Comparison of ENCODE assay signal across 13 mouse cellular contexts in the genomic region with DNA sequence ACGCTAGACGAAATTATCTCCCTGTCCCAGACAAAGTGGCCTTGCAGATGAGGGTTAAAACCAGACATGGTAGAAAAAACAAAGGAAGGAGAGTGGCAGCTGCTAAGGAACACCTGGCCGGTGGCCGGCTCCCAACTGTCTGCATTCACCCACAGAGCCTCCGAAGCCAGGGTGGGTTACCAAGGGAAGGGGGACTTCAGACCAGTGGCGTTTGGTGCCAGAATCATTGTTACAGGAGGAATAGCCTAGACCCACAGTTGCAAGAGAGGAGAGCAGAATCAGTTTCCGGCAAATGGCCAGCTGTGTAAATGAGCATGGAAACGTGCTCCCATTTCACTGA. TPM values are rescaled to one million over a fixed set of nuclear protein-coding genes. Genes with fewer than 3 reads are reported as not detected.
DNase-seq lines count a peak whose midpoint lies in the region; ATAC-seq and TF ChIP-seq lines count a peak whose summit lies in the region.
"Had no signal": no experiment of that assay in that cellular context is flagged by ENCODE, and none has a peak within 500 bp of the region (broad histone marks: within the 10 kb centered on the region; RNA-seq: fewer than 3 reads in every experiment).

No protein-coding gene starts in this region.

- H3K27ac ChIP-seq in heart, embryonic 11.5 days (ENCODE audit: low read depth, low read length) = peak overlapping the region; percentile 90
- no peak overlapping the region for H3K27ac ChIP-seq in lung, embryonic 14.5 days (ENCODE audit: low read depth)
- no peak overlapping the region for H3K27ac ChIP-seq in embryonic facial prominence, embryonic 13.5 days
- no peak overlapping the region for H3K27ac ChIP-seq in liver, embryonic 13.5 days
- H3K27ac ChIP-seq: kidney, postnatal 0 days; limb, embryonic 12.5 days; stomach, embryonic 15.5 days had no signal

- DNase-seq in heart, adult 9 months (ENCODE audit: low spot score in 2 of 2) = no peak
- DNase-seq in lung, embryonic 14.5 days = peak; percentile 38
- DNase-seq in lung, postnatal 25 days (ENCODE audit: low spot score) = no peak
- no peak for DNase-seq in liver, embryonic 13.5 days
- no peak for DNase-seq in adrenal gland, postnatal 10 days

- no peaks in the 10 kb centered on the region for H3K9me3 ChIP-seq in heart, embryonic 11.5 days (replicated peaks; ENCODE audit: control insufficient read depth, low read length)
- H3K9me3 ChIP-seq in lung, embryonic 14.5 days (ENCODE audit: low read depth, low read length) = no peaks in the 10 kb centered on the region
- H3K9me3 ChIP-seq in embryonic facial prominence, embryonic 13.5 days = no peaks in the 10 kb centered on the region
- H3K9me3 ChIP-seq in liver, embryonic 13.5 days (replicated peaks) = no peaks in the 10 kb centered on the region
- H3K9me3 ChIP-seq: limb, embryonic 12.5 days; stomach, embryonic 15.5 days had no signal

- peak overlapping the region; percentile 56; the same call in 1 of the 2 replicates for H3K9ac ChIP-seq in heart, embryonic 11.5 days (ENCODE audit: low read depth, low read length)
- H3K9ac ChIP-seq in lung, embryonic 14.5 days = no peak overlapping the region
- no peak overlapping the region for H3K9ac ChIP-seq in embryonic facial prominence, embryonic 13.5 days
- no peak overlapping the region for H3K9ac ChIP-seq in liver, embryonic 13.5 days
- H3K9ac ChIP-seq: limb, embryonic 12.5 days; stomach, embryonic 15.5 days had no signal

- TF ChIP-seq CTCF in lung, embryonic 14.5 days (IDR thresholded peaks at IDR 0.05; ENCODE audit: low read depth) = no peak

- no peak overlapping the region for H3K4me3 ChIP-seq in heart, embryonic 11.5 days (ENCODE audit: low read depth, low read length)
- no peak overlapping the region for H3K4me3 ChIP-seq in lung, embryonic 14.5 days (ENCODE audit: low read depth, low read length)
- H3K4me3 ChIP-seq in embryonic facial prominence, embryonic 13.5 days = no peak overlapping the region
- no peak overlapping the region for H3K4me3 ChIP-seq in liver, embryonic 13.5 days (replicated peaks)
- H3K4me3 ChIP-seq: erythroblast, embryonic 14.5 days; limb, embryonic 12.5 days; stomach, embryonic 15.5 days had no signal

- H3K27me3 ChIP-seq in heart, embryonic 11.5 days (ENCODE audit: control insufficient read depth, insufficient read depth, low read length) = no peaks in the 10 kb centered on the region
- no peaks in the 10 kb centered on the region for H3K27me3 ChIP-seq in lung, embryonic 14.5 days (ENCODE audit: insufficient read depth, low read length)
- H3K27me3 ChIP-seq in embryonic facial prominence, embryonic 13.5 days = no peaks in the 10 kb centered on the region
- H3K27me3 ChIP-seq in liver, embryonic 13.5 days = no peaks in the 10 kb centered on the region
- H3K27me3 ChIP-seq: limb, embryonic 12.5 days; stomach, embryonic 15.5 days had no signal

- no peaks in the 10 kb centered on the region for H3K36me3 ChIP-seq in heart, embryonic 11.5 days (ENCODE audit: control insufficient read depth, insufficient read depth, low read length)
- H3K36me3 ChIP-seq in lung, embryonic 14.5 days (ENCODE audit: insufficient read depth) = no peaks in the 10 kb centered on the region
- no peaks in the 10 kb centered on the region for H3K36me3 ChIP-seq in embryonic facial prominence, embryonic 13.5 days
- no peaks in the 10 kb centered on the region for H3K36me3 ChIP-seq in liver, embryonic 13.5 days
- H3K36me3 ChIP-seq: limb, embryonic 12.5 days; stomach, embryonic 15.5 days had no signal

- H3K4me2 ChIP-seq in heart, embryonic 11.5 days = peak overlapping the region; percentile 20
- H3K4me2 ChIP-seq in lung, embryonic 14.5 days = no peak overlapping the region
- peak overlapping the region; percentile 33; the same call in 1 of the 2 replicates for H3K4me2 ChIP-seq in embryonic facial prominence, embryonic 13.5 days
- H3K4me2 ChIP-seq in liver, embryonic 13.5 days = peak overlapping the region; percentile 15; the same call in 1 of the 2 replicates
- H3K4me2 ChIP-seq: limb, embryonic 12.5 days; stomach, embryonic 15.5 days had no signal

- no peak for ATAC-seq in heart, embryonic 11.5 days (replicated peaks; ENCODE audit: insufficient number of reproducible peaks, low FRiP score, low TSS enrichment)
- ATAC-seq in lung, embryonic 14.5 days (ENCODE audit: insufficient read depth) = peak; percentile 13; the same call in 1 of the 2 replicates
- ATAC-seq in embryonic facial prominence, embryonic 13.5 days (ENCODE audit: insufficient number of reproducible peaks, insufficient read depth, low FRiP score, low TSS enrichment, low read depth) = no peak
- no peak for ATAC-seq in liver, embryonic 13.5 days (ENCODE audit: low read depth)
- ATAC-seq in activated CD4-positive, CD25-positive, alpha-beta regulatory T cell, adult 4 months = no peak

- peaks cover 42% of the 10 kb centered on the region for H3K4me1 ChIP-seq in heart, embryonic 11.5 days (ENCODE audit: control insufficient read depth, insufficient read depth, low read length)
- H3K4me1 ChIP-seq in lung, embryonic 14.5 days (ENCODE audit: insufficient read depth) = no peaks in the 10 kb centered on the region
- peaks cover 9% of the 10 kb centered on the region; the same call in 1 of the 2 replicates for H3K4me1 ChIP-seq in embryonic facial prominence, embryonic 13.5 days
- peaks cover 22% of the 10 kb centered on the region for H3K4me1 ChIP-seq in liver, embryonic 13.5 days (replicated peaks)

- WGBS in heart, embryonic 11.5 days (ENCODE audit: insufficient replicate concordance) = 18% methylated on average over 8 of the region's 8 CpGs
- WGBS in lung, embryonic 14.5 days = 11% methylated on average over 8 of the region's 8 CpGs
- WGBS in embryonic facial prominence, embryonic 13.5 days = 35% methylated on average over 8 of the region's 8 CpGs
- 22% methylated on average over 8 of the region's 8 CpGs for WGBS in liver, embryonic 13.5 days (ENCODE audit: insufficient replicate concordance)

RNA-seq across cellular contexts. Expression of gene Casq2, which starts 23.6 kb away (rescaled TPM):
- polyA plus RNA-seq in heart, embryonic 11.5 days (2014; fragmentation: Nextera tagmentation; extraction: Ambion mirVana) = 33.8 and 39.7 TPM in 2 replicates
- 0.43 and 3.6 TPM in 2 replicates for polyA plus RNA-seq in lung, embryonic 14.5 days (2014; fragmentation: Nextera tagmentation; extraction: Ambion mirVana)
- polyA plus RNA-seq in embryonic facial prominence, embryonic 13.5 days (2015; fragmentation: Nextera tagmentation; extraction: Ambion mirVana) = 3.9 and 5.2 TPM in 2 replicates
- polyA plus RNA-seq in liver, embryonic 13.5 days (2015; fragmentation: Nextera tagmentation; extraction: Ambion mirVana) = 1.9 and 2.0 TPM in 2 replicates
- polyA plus RNA-seq in activated CD4-positive, CD25-positive, alpha-beta regulatory T cell, adult 4 months (2017; shearing (Covaris generic)) = not detected
- 10 to 100 TPM in 1 of 2 experiments, 1 to 10 TPM in 1; 6.8 to 49.9 TPM for total RNA-seq in adrenal gland, postnatal 10 days (2021)
- total RNA-seq: hematopoietic stem cell, adult 5-6 weeks had no signal
- polyA plus RNA-seq: erythroblast, embryonic 14.5 days had no signal

RNA-seq across cellular contexts. Expression of gene Nhlh2, which starts 52.8 kb away (rescaled TPM):
- polyA plus RNA-seq in heart, embryonic 11.5 days (2014; fragmentation: Nextera tagmentation; extraction: Ambion mirVana) = 0.06 and 0.25 TPM in 2 replicates
- polyA plus RNA-seq in lung, embryonic 14.5 days (2014; fragmentation: Nextera tagmentation; extraction: Ambion mirVana) = not detected in 2 replicates
- polyA plus RNA-seq in embryonic facial prominence, embryonic 13.5 days (2015; fragmentation: Nextera tagmentation; extraction: Ambion mirVana) = 2.5 and 4.2 TPM in 2 replicates
- polyA plus RNA-seq in liver, embryonic 13.5 days (2015; fragmentation: Nextera tagmentation; extraction: Ambion mirVana) = 0.03 TPM in 2 replicates
- not detected for polyA plus RNA-seq in activated CD4-positive, CD25-positive, alpha-beta regulatory T cell, adult 4 months (2017; shearing (Covaris generic))
- total RNA-seq in adrenal gland, postnatal 10 days (2021) = under 1 TPM in 1 of 2 experiments, not detected in 1; 0.09 TPM
- total RNA-seq: hematopoietic stem cell, adult 5-6 weeks had no signal
- polyA plus RNA-seq: erythroblast, embryonic 14.5 days; kidney, postnatal 0 days had no signal
